Mouse (Mus musculus) liver, postnatal 0 days (tissue): ENCODE measurements at regions not wholly inside any gene's neighbourhood (a gene's known extent, or its start where the extent isn't known, plus 50 kb on each side); places are given as distances from the start of the nearest gene placed in this dataset.

Experiments
- ATAC-seq: fragments of 200-750 bp; cut with Nextera tagmentation; 2 replicates; pipeline ENCODE4 v1.8.0; 2017; ENCODE audit warnings: mild to moderate bottlenecking, moderate library complexity
- DNase-seq: peaks from one replicate; pipeline ENCODE4 v3.0.0-alpha.2; 2016
- H3K27ac ChIP-seq: fragments of 300-500 bp; sonication (generic); 2 replicates; pipeline ENCODE4 v1.5.1; 2014; ENCODE audit warnings: antibody characterized with exemption, moderate library complexity, mild to moderate bottlenecking, low read depth
- H3K27me3 ChIP-seq: fragments of 300-500 bp; sonication (generic); 2 replicates; pipeline ENCODE4 v1.6.1; 2014; ENCODE audit warnings: low read length, control low read depth, mixed read lengths; ENCODE audit not compliant: insufficient read depth
- H3K36me3 ChIP-seq: fragments of 300-500 bp; sonication (generic); replicated peaks from 2 replicates; pipeline ENCODE4 v1.6.1; 2014; ENCODE audit warnings: mild to moderate bottlenecking, control low read depth, low read length, moderate library complexity, mixed read lengths; ENCODE audit not compliant: insufficient read depth
- H3K4me1 ChIP-seq: fragments of 300-500 bp; sonication (generic); 2 replicates; pipeline ENCODE4 v1.6.1; 2014; ENCODE audit warnings: antibody characterized with exemption, mild to moderate bottlenecking, control low read depth; ENCODE audit not compliant: insufficient read depth
- H3K4me2 ChIP-seq: fragments of 300-500 bp; sonication (generic); 2 replicates; pipeline ENCODE4 v1.6.1; 2014; ENCODE audit warnings: low read depth, mild to moderate bottlenecking, low read length, moderate library complexity, mixed read lengths
- H3K4me3 ChIP-seq: fragments of 300-500 bp; sonication (generic); 2 replicates; pipeline ENCODE4 v1.5.1; 2014; ENCODE audit warnings: low read depth, low read length
- H3K9ac ChIP-seq: fragments of 300-500 bp; sonication (generic); replicated peaks from 2 replicates; pipeline ENCODE4 v1.6.1; 2014; ENCODE audit warnings: mild to moderate bottlenecking, moderate library complexity
- H3K9me3 ChIP-seq: fragments of 300-500 bp; sonication (generic); 2 replicates; pipeline ENCODE4 v1.6.1; 2016; ENCODE audit warnings: mild to moderate bottlenecking, control low read depth, low read length, mixed read lengths
- CTCF ChIP-seq: sonication (generic); IDR thresholded peaks from 2 replicates; pipeline ENCODE4 v1.5.1; 2016; ENCODE audit warnings: antibody characterized with exemption, low read depth
- EP300 ChIP-seq: IDR thresholded peaks from 2 replicates; pipeline ENCODE4 v1.6.1; 2016; ENCODE audit warnings: antibody characterized with exemption, low read depth, mild to moderate bottlenecking
- WGBS: fragments of 180-500 bp; shearing (Covaris S2); extraction: QIAGEN DNeasy Blood & Tissue Kit; methylation state at CpG from one replicate; pipeline ENCODE4 v1.1.7; 2014; ENCODE audit not compliant: insufficient replicate concordance; 5-methylcytosine and 5-hydroxymethylcytosine counted together

DNA sequence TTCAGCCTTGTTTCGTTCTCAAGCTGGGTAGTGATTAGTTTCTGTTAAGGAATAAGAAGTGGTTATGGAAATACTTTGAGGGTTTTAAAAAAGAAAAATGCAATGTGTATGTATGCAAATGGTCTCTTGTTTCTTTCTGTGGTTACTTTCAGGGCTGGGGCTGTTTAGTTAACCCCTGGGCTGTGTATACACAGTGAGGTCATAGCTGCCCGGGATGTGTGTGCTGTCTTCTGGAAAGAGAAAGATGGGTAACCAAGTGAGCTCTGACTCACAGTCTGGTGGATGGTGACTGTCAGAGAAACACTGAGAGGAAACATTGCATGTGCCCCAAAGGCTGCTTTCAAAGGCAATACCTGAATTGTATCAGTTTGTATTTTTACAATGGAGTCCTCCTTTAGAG lies 79.3 kb upstream of the Dusp10 start:
- no peak overlapping the region for H3K27ac ChIP-seq
- H3K36me3 ChIP-seq: no peaks in the 10 kb centered on the region
- H3K9me3 ChIP-seq: no peaks in the 10 kb centered on the region
- H3K4me3 ChIP-seq: no peak overlapping the region
- H3K4me1 ChIP-seq: no peaks in the 10 kb centered on the region
- H3K4me2 ChIP-seq: no peak overlapping the region
- WGBS: 66% methylated on average over 2 of the region's 2 CpGs
- H3K9ac ChIP-seq: no peak overlapping the region
- H3K27me3 ChIP-seq: no peaks in the 10 kb centered on the region
- peak; percentile 49 for ATAC-seq
- TF ChIP-seq CTCF: no peak
- no peak for TF ChIP-seq EP300
- DNase-seq: no peak

DNA sequence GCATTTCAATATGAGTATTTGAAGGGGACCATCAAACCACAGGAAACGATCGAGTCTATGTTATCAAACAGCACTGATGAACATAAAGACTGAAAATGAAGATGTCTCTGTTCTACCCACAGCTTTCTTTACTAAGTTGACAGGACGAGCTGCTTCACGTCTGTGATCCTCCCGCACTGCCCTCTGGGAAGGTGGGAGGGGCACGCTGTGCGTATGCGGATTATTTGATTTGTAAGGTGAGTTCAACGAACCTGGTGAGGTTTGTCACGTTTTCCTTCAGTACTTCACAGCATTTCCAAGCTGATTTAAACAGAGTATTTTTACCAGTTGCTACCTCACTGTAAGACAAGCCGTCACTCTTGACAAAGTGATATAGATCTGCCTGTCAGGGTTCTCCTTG lies 75.9 kb upstream of the Dusp10 start:
- Histone ChIP-seq H3K4me2 (no peak overlapping the region), H3K9ac (no peak overlapping the region), H3K36me3 (no peaks in the 10 kb centered on the region), H3K27me3 (no peaks in the 10 kb centered on the region), H3K9me3 (no peaks in the 10 kb centered on the region), H3K27ac (no peak overlapping the region), H3K4me3 (no peak overlapping the region), H3K4me1 (no peaks in the 10 kb centered on the region)
- no peak for TF ChIP-seq CTCF
- TF ChIP-seq EP300: no peak
- no peak for ATAC-seq
- WGBS: 81% methylated on average over 11 of the region's 11 CpGs
- DNase-seq: no peak

DNA sequence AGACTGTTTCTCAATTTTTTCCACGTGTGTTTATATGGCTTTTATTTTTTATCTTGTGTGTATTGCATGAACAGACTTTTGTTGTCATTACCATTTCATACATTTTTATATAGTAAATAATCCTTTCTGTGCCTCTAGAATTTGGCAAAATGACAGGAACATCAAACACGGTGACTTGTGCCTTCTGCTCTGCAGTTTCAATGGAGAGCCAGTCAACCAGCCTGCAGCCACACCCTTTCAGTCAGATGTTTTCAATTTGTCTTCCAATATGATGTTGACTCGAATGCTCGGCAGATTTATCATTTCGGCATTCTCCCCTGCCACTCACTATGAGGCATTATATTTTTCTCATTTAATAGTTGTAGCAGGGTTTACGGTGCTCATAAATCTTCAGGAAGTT lies 74.7 kb upstream of the Dusp10 start:
- no peak overlapping the region for H3K4me3 ChIP-seq
- H3K36me3 ChIP-seq: no peaks in the 10 kb centered on the region
- no peaks in the 10 kb centered on the region for H3K27me3 ChIP-seq
- no peaks in the 10 kb centered on the region for H3K9me3 ChIP-seq
- H3K4me1 ChIP-seq: no peaks in the 10 kb centered on the region
- WGBS: 77% methylated on average over 6 of the region's 6 CpGs
- no peak for DNase-seq
- no peak for ATAC-seq
- H3K4me2 ChIP-seq: no peak overlapping the region
- no peak overlapping the region for H3K27ac ChIP-seq
- H3K9ac ChIP-seq: no peak overlapping the region
- TF ChIP-seq EP300: no peak
- no peak for TF ChIP-seq CTCF

DNA sequence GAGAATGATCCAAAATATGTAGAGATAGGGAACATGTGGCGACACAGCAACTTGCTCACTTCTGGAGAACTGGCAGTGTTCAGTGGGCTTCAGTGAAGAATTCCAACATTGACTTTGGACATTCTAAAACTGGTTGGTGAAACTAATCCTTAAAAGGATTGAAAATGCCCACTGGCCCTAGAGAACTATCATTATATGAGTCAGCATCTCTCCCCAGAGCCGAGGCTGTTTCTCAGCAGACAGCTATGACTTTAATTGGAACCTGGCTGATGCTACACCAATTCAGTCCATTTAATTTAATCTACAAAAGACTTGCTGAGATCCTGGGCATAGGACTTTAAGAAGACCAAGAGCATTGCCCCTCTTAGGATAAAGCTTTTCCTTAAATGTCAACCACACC lies 72.4 kb upstream of the Dusp10 start:
- Histone ChIP-seq H3K27ac (no peak overlapping the region), H3K36me3 (no peaks in the 10 kb centered on the region), H3K4me3 (no peak overlapping the region), H3K4me1 (no peaks in the 10 kb centered on the region), H3K9me3 (no peaks in the 10 kb centered on the region), H3K4me2 (no peak overlapping the region), H3K27me3 (no peaks in the 10 kb centered on the region), H3K9ac (no peak overlapping the region)
- 80% methylated on average over 2 of the region's 2 CpGs for WGBS
- TF ChIP-seq CTCF: no peak
- no peak for TF ChIP-seq EP300
- ATAC-seq (no peak), DNase-seq (no peak)

DNA sequence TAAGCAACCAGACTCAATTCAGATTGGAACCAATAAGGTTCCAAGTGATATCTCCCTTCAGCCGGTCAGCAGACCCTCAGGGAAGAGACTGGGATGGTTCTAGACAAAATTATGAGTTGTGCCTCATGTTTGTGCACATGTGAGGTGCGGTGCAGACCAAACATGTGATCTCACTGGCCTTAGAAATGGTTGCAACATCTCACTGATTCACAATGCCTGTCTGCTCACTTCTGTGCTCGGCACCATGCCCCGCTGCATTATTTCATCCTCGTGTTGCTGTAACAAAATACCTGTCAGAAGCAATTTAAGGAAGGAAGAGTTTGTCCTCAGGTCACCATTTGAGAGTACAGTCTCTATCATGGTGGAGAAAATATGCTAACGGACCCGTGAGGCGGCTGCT lies 66.9 kb upstream of the Dusp10 start:
- Histone ChIP-seq H3K36me3 (no peaks in the 10 kb centered on the region), H3K4me3 (no peak overlapping the region), H3K9me3 (no peaks in the 10 kb centered on the region), H3K4me1 (no peaks in the 10 kb centered on the region), H3K27me3 (no peaks in the 10 kb centered on the region), H3K4me2 (no peak overlapping the region), H3K27ac (no peak overlapping the region), H3K9ac (no peak overlapping the region)
- no peak for ATAC-seq
- DNase-seq: no peak
- TF ChIP-seq CTCF (no peak), EP300 (no peak)
- WGBS: 81% methylated on average over 8 of the region's 8 CpGs

DNA sequence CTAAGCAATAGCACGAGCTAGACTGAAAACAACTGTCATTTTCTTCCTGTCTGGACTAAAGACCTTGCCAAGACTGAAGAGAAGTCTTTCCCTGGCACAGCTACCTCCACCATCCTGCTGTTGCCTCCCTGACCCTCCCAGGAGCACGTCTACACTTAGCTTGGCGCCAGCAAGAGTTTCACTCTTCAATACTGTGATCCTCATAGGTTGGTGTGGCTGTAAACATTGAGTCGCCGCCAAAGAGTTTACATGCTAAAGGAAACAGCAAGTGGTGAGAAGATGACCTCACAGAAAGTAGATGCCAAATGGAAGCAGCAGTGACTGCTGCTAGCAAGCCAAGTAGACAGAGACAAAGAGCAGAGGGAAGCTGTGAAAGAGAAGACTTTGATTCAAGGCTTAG lies 66.0 kb upstream of the Dusp10 start:
- H3K4me3 ChIP-seq: no peak overlapping the region
- H3K27me3 ChIP-seq: no peaks in the 10 kb centered on the region
- ATAC-seq (no peak), DNase-seq (no peak)
- no peaks in the 10 kb centered on the region for H3K4me1 ChIP-seq
- no peak overlapping the region for H3K9ac ChIP-seq
- no peaks in the 10 kb centered on the region for H3K36me3 ChIP-seq
- H3K9me3 ChIP-seq: no peaks in the 10 kb centered on the region
- no peak overlapping the region for H3K4me2 ChIP-seq
- no peak overlapping the region for H3K27ac ChIP-seq
- no peak for TF ChIP-seq EP300
- TF ChIP-seq CTCF: no peak
- WGBS: 55% methylated on average over 5 of the region's 5 CpGs

DNA sequence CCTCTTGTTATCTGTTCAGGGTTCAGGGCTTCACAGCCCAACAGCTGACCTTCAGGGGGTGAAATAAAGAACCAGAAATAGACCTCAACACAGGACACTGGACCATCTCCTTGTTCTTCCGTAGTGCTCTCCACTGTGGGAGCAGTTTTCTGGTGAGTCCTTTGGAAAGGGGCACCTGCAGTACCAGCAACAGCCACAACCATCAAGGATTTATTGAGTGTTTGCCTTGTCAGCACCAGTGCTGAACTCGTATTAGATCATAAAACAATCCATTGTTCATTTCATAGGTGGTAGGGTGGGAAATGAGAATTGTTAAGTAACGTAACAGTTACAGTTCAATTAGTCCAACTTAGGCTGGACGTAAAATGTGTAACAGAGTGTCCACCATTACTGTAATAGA lies 63.9 kb upstream of the Dusp10 start:
- ATAC-seq (no peak), DNase-seq (no peak)
- Histone ChIP-seq H3K4me2 (no peak overlapping the region), H3K4me1 (no peaks in the 10 kb centered on the region), H3K4me3 (no peak overlapping the region), H3K27ac (no peak overlapping the region), H3K9ac (no peak overlapping the region), H3K36me3 (no peaks in the 10 kb centered on the region), H3K9me3 (no peaks in the 10 kb centered on the region), H3K27me3 (no peaks in the 10 kb centered on the region)
- 78% methylated on average over 4 of the region's 4 CpGs for WGBS
- no peak for TF ChIP-seq EP300
- no peak for TF ChIP-seq CTCF
